Mouse (Mus musculus) thymus, adult 18-20 months (tissue): Measurements from ENCODE around the gene Kdm5a.

ENCODE experiments used
- DNase-seq, 2 experiments: peaks; one replicate each; pipeline ENCODE4 v3.0.0; 2022; ENCODE audit warnings: mixed read lengths in 2 of 2

The Kdm5a gene

DNA sequence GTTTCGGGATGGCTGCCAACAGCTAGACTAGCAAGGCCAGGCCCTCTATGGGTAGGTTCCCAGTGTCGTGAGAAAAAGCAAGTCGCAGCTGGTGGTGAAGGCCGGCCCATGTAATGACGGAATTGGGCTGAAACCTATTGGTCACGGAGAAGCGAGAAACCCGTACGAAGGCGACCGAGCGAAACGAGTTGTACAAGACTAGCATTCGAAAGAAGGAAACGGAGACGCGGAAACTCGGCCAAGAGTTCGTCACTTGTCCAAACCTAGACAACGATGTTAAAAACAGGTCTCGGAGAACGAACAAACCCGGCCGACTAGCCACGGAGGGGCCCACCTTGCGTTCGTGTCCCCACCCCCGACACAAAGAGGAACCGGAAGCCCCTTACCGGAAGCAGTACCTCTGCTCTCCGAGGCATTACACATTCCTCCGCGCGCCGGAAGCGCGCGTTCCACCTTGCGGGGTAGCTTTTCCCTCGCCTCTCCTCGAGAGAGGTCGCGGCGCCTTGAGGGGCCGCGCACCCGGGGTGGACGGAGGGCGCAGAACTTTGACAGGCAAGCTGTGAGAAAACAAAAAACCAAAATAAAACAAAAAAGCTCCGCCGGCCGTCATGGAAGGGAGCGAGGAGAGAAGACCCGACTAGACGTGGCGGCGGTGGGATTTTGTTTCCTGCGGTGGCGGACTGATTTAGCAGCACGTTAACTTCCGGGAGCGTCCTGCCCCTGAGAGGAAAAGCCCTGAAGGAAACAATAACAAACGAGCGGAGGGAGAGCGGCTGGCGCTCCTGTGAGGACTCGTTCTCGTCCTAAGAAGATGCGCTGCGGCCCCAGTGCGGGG, at the start of gene Kdm5a, which contains the start of gene Ccdc77:
Gene Kdm5a (plus strand): TSS at position 437 of the 835 bp plus-strand sequence.
Gene Ccdc77 (minus strand): TSS at position 687 of the 835 bp plus-strand sequence.
- DNase-seq, result peak; percentile 86 to 90

DNA sequence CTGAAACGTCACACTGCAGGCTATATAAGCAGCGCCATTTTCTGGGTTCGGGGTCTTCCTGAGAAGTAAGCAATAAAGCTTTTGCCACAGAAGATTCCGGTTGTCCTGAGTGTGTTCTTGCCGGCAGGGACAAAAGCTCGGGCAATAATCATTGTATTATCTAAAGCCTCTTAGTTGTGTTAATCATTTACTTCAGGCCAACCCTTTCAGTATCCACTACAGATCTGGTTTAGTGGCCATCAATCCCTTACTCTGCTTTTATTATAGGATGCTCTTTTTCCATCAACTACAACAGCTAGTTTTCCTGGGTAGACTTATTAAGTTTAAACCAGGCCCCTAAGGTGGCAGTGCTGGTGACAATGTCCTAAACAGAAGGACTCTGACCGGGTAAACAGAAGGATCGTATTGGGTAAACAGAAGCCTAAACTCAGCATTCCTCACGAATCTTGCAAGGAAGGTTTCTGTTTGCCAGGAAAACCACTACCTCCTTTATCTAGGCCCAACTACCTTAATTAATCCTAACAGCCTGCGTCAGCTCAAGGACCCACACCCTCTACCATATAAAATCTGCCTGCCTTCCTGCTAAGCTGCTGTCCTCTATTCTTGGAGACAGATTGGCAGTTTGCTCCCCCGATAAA, 45.5 kb upstream of the Kdm5a start:
- no peak for DNase-seq

DNA sequence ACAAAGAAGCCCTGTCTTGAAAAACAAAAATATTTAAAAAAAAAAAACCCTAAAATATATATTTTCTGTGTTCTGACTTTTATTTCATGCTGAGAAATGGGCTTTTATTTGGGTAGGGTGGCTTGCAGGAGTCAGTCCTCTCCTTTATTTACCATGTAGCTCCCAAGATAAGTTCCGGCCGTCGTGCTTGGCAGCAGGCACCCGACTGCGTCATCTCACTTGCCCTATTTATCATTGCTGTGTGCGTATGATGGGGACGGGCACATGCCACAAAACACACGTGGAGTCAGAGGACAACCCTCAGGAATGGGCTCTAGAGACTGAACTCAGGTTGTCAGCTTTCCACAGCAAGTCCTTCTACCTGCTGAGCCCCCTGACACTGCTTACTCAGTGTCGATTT, 44.8 kb upstream of the Kdm5a start:
- no peak for DNase-seq

- DNase-seq, result no peak
These were observed 43.6 kb upstream of the Kdm5a start for GRCm38 (mm10) chr6:120320369-120320768.

DNA sequence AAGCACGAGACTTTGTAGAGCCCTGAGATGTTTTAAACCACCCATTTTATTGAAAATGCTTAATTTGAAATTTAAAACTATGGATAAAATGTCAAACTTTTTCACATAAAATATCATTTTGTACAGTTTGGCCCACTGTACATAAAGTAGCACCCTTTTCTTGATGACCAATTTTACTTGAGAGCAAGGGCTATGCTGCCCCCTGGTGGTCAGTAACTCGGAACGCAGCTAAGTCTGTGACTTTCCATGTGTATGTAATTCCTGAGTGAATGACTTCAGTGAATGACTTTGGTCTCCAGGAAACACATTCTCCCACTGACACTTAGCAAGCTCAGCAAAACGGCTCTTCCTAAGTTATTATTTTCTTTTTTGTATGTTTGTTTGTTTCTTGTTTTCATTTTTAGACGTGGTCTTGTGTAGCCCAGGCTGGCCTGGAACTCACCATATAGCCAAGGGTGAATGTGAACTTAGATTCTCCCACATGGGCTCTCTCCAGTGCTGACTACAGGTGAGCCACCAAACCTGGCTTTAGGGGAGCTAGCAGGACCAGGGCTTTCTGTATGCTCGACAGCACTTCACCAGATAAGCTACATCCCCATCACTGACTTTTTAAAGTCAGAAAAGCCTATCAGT, 39.5 kb upstream of the Kdm5a start:
- peak in 1 of 2 experiments; percentile 6 for DNase-seq

DNA sequence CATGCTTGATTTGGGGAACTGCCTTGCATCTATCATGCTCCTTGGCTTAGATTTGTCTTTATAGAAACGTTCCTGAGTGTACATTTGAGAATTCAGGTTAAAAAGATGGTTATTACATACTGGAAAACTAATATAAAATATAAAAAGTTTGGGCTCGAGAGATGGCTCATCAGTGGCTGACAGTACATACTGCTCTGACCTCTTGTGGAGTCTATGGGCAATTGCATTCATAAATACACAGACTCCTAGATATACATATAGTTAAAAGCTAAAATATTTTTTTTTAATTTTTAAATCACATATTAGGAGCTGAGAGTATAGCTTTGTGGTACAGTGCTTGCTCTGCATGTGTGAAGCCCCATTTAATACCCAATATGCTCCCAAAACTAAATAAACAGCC, 31.6 kb upstream of the Kdm5a start:
- no peak for DNase-seq

GRCm38 (mm10) chr6:120343992-120344391, 19.9 kb upstream of the Kdm5a start:
- DNase-seq, result no peak

- no peak for DNase-seq
These were observed 14.9 kb upstream of the Kdm5a start for GRCm38 (mm10) chr6:120349018-120349417.

- DNase-seq, result no peak
These were observed 7.4 kb upstream of the Kdm5a start for GRCm38 (mm10) chr6:120356478-120356877.

- DNase-seq, result peak; percentile 65 to 79
These were observed 6.7 kb upstream of the Kdm5a start for GRCm38 (mm10) chr6:120356951-120357945.

DNA sequence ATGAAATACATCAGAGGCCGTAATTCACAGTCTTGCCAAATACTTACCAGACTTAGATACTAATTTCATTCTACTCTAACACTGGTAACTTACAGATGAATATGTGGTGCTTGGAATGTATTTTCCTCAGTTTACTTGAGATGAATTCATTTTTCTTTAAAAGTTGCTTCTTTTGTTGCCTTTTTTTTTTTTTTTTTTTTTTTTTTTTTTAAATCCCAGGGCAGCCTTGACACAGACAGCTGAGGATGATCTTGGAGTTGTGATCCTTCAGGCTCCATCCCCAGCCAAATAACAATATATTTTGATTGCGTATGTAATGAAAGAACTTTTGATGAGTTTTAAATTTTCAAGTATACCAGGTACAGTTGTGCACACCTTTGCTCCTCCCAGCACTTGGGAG, 1.8 kb upstream of the Kdm5a start:
- DNase-seq, result no peak

GRCm38 (mm10) chr6:120362774-120363687, 893 bp upstream of the Kdm5a start:
- DNase-seq, result no peak

GRCm38 (mm10) chr6:120364523-120364905, 590 bp downstream of the Kdm5a start:
- DNase-seq, result no peak

DNA sequence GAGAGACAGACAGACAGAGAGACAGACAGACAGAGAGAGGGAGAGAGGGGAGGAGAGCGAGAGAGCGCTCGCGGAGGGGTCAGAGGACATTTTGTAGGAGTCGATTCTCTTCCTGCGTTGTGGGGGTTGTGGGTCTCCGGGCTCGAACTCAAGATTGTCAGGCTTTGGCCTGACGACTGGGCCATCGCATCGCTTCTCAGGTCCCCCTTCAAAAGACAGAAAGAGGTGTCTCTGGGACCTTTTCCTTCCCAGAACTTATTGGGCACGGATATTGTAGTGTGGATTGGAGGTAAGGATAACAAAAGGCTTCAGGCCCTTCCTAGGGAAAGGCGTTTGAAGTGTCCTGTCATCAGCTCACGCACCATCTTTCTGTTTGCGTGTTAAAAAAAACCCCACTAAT, 1.1 kb downstream of the Kdm5a start:
- no peak for DNase-seq

DNA sequence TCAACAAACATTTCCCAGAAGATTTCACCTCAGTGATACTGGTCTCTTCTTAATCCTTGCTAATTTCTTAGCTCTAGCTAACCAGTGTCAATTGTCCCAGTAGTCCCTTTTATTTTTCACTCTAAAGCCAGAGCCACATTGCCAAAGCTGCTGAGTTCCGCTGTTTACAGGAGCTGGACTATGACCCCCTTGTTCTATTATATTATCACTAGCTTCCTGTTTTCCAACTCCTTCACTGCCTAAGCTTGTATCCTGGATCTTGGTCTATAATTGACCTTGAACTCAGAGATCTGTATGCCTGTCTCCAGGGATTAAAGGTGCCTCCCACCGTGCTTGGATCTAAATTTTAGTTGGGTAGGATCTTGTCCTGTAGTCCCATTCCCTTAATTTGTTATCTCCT, 12.8 kb downstream of the Kdm5a start:
- no peak for DNase-seq

GRCm38 (mm10) chr6:120390054-120390453, 26.1 kb downstream of the Kdm5a start:
- no peak for DNase-seq

DNA sequence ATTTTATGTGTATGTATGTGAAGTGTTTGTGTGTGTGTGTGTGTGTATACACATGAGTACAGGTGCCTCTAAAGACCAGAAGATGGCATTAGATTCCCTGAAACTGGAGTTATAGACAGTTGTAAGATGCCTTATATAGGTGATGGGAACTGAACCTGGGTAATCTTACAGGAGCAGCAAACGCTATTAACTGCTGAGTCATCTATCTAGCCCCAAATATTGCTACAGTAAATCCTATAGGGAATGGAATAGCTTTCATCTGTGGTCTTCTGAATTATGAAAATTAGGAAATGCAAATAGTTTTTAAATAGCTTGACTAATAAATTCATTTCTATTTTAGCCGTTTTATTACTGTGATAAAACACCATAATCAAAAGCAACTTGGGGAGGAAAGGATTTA, 28.9 kb downstream of the Kdm5a start:
- no peak for DNase-seq

GRCm38 (mm10) chr6:120395622-120396345, 31.9 kb downstream of the Kdm5a start:
- DNase-seq, result no peak

GRCm38 (mm10) chr6:120403936-120404335, 40.0 kb downstream of the Kdm5a start:
- DNase-seq, result no peak

DNA sequence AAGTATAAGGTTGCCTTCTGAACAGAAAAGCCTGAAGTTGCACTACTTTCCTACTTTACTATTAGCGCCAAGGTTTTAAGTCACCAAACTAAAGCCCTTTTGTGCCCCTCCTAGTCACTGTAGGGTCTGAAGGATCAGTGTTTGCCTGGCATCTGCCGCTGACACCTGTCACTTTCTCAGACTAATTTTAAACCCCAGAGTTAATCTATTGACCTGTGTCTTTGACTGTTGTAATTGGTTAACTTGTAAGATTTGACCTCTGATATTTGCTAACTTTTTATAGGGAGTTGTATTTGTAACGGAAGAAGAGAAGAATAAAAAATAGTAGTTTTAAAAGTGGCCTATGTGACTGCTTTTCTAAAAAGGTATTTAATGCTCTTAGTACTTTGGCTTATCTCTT, 74.2 kb downstream of the Kdm5a start:
- no peak for DNase-seq
